Mouse (Mus musculus): Measurements from ENCODE around the gene Ttll6. TPM values are rescaled to one million over a fixed set of nuclear protein-coding genes. Genes with fewer than 3 reads are reported as not detected.

Gene Ttll6
- polyA plus RNA-seq, 1 experiment, result not detected

- H3K4me1 ChIP-seq (ENCODE audit: control insufficient read depth, insufficient read depth, insufficient read length), result no peaks in the 10 kb centered on the region
- H3K4me3 ChIP-seq (ENCODE audit: extremely low read depth, insufficient read depth, insufficient read length), result no peak overlapping the region
- H3K27ac ChIP-seq (ENCODE audit: insufficient read depth, low read length), result no peak overlapping the region
- no peak for DNase-seq (ENCODE audit: low read depth in 1 of 2, low spot score in 2 of 2)
- no peaks in the 10 kb centered on the region for H3K36me3 ChIP-seq (ENCODE audit: control insufficient read depth, insufficient read depth, low read length)
- H3K27me3 ChIP-seq (ENCODE audit: control insufficient read depth, insufficient read depth, low read length), result peaks cover 51% of the 10 kb centered on the region
- TF ChIP-seq POLR2A (IDR thresholded peaks at IDR 0.05; ENCODE audit: low read depth, low read length) (no peak), CTCF (IDR thresholded peaks at IDR 0.05; ENCODE audit: extremely low read depth, insufficient read depth, insufficient read length, insufficient replicate concordance) (no peak)
- WGBS, result 2% methylated on average over 14 of the region's 14 CpGs
These were observed 66.6 kb downstream of the Ttll6 start for GRCm38 (mm10) chr11:96200183-96200655.

GRCm38 (mm10) chr11:96201741-96202140 is 68.2 kb downstream of the Ttll6 start:
- Histone ChIP-seq H3K4me1 (ENCODE audit: control insufficient read depth, insufficient read depth, insufficient read length) (no peaks in the 10 kb centered on the region; the same call in 1 of the 2 replicates), H3K27ac (ENCODE audit: insufficient read depth, low read length) (no peak overlapping the region), H3K36me3 (ENCODE audit: control insufficient read depth, insufficient read depth, low read length) (no peaks in the 10 kb centered on the region), H3K4me3 (ENCODE audit: extremely low read depth, insufficient read depth, insufficient read length) (no peak overlapping the region), H3K27me3 (ENCODE audit: control insufficient read depth, insufficient read depth, low read length) (peaks cover 50% of the 10 kb centered on the region)
- no peak for TF ChIP-seq POLR2A (IDR thresholded peaks at IDR 0.05; ENCODE audit: low read depth, low read length)
- DNase-seq (ENCODE audit: low read depth in 1 of 2, low spot score in 2 of 2), result no peak

GRCm38 (mm10) chr11:96202401-96203081 is 69.0 kb downstream of the Ttll6 start:
- no peak overlapping the region for H3K27ac ChIP-seq (ENCODE audit: insufficient read depth, low read length)
- no peak overlapping the region for H3K4me3 ChIP-seq (ENCODE audit: extremely low read depth, insufficient read depth, insufficient read length)
- H3K36me3 ChIP-seq (ENCODE audit: control insufficient read depth, insufficient read depth, low read length), result no peaks in the 10 kb centered on the region
- peaks cover 43% of the 10 kb centered on the region for H3K27me3 ChIP-seq (ENCODE audit: control insufficient read depth, insufficient read depth, low read length)
- 5% methylated on average over 14 of the region's 14 CpGs for WGBS
- no peak for TF ChIP-seq POLR2A (IDR thresholded peaks at IDR 0.05; ENCODE audit: low read depth, low read length)
- no peak for TF ChIP-seq CTCF (IDR thresholded peaks at IDR 0.05; ENCODE audit: extremely low read depth, insufficient read depth, insufficient read length, insufficient replicate concordance)
- no peak for DNase-seq (ENCODE audit: low read depth in 1 of 2, low spot score in 2 of 2)
- H3K4me1 ChIP-seq (ENCODE audit: control insufficient read depth, insufficient read depth, insufficient read length), result no peaks in the 10 kb centered on the region; the same call in 1 of the 2 replicates

- Histone ChIP-seq H3K27ac (ENCODE audit: insufficient read depth, low read length) (no peak overlapping the region), H3K4me3 (ENCODE audit: extremely low read depth, insufficient read depth, insufficient read length) (no peak overlapping the region), H3K36me3 (ENCODE audit: control insufficient read depth, insufficient read depth, low read length) (no peaks in the 10 kb centered on the region), H3K27me3 (ENCODE audit: control insufficient read depth, insufficient read depth, low read length) (peaks cover 40% of the 10 kb centered on the region), H3K4me1 (ENCODE audit: control insufficient read depth, insufficient read depth, insufficient read length) (no peaks in the 10 kb centered on the region; the same call in 1 of the 2 replicates)
- no peak for DNase-seq (ENCODE audit: low read depth in 1 of 2, low spot score in 2 of 2)
- no peak for TF ChIP-seq POLR2A (IDR thresholded peaks at IDR 0.05; ENCODE audit: low read depth, low read length)
- no peak for TF ChIP-seq CTCF (IDR thresholded peaks at IDR 0.05; ENCODE audit: extremely low read depth, insufficient read depth, insufficient read length, insufficient replicate concordance)
- WGBS, result 2% methylated on average over 37 of the region's 37 CpGs
These were observed 69.7 kb downstream of the Ttll6 start for GRCm38 (mm10) chr11:96203182-96203788.

GRCm38 (mm10) chr11:96203789-96204186 is 70.2 kb downstream of the Ttll6 start:
- TF ChIP-seq POLR2A (IDR thresholded peaks at IDR 0.05; ENCODE audit: low read depth, low read length) (no peak), CTCF (IDR thresholded peaks at IDR 0.05; ENCODE audit: extremely low read depth, insufficient read depth, insufficient read length, insufficient replicate concordance) (no peak)
- Histone ChIP-seq H3K27me3 (ENCODE audit: control insufficient read depth, insufficient read depth, low read length) (peaks cover 38% of the 10 kb centered on the region), H3K36me3 (ENCODE audit: control insufficient read depth, insufficient read depth, low read length) (no peaks in the 10 kb centered on the region), H3K4me3 (ENCODE audit: extremely low read depth, insufficient read depth, insufficient read length) (no peak overlapping the region), H3K4me1 (ENCODE audit: control insufficient read depth, insufficient read depth, insufficient read length) (no peaks in the 10 kb centered on the region; the same call in 1 of the 2 replicates), H3K27ac (ENCODE audit: insufficient read depth, low read length) (no peak overlapping the region)
- WGBS, result 5% methylated on average over 16 of the region's 16 CpGs
- DNase-seq (ENCODE audit: low read depth in 1 of 2, low spot score in 2 of 2), result no peak

- peaks cover 35% of the 10 kb centered on the region for H3K27me3 ChIP-seq (ENCODE audit: control insufficient read depth, insufficient read depth, low read length)
- DNase-seq (ENCODE audit: low read depth in 1 of 2, low spot score in 2 of 2), result no peak
- no peaks in the 10 kb centered on the region for H3K36me3 ChIP-seq (ENCODE audit: control insufficient read depth, insufficient read depth, low read length)
- no peak overlapping the region for H3K27ac ChIP-seq (ENCODE audit: insufficient read depth, low read length)
- TF ChIP-seq CTCF (IDR thresholded peaks at IDR 0.05; ENCODE audit: extremely low read depth, insufficient read depth, insufficient read length, insufficient replicate concordance) (no peak), POLR2A (IDR thresholded peaks at IDR 0.05; ENCODE audit: low read depth, low read length) (no peak)
- no peak overlapping the region for H3K4me3 ChIP-seq (ENCODE audit: extremely low read depth, insufficient read depth, insufficient read length)
- 9% methylated on average over 11 of the region's 11 CpGs for WGBS
- no peaks in the 10 kb centered on the region; the same call in 1 of the 2 replicates for H3K4me1 ChIP-seq (ENCODE audit: control insufficient read depth, insufficient read depth, insufficient read length)
These were observed 70.8 kb downstream of the Ttll6 start for GRCm38 (mm10) chr11:96204351-96204750.

All from spleen, adult 2 months (tissue).